Mouse (Mus musculus) CH12.LX (cell line): Measurements from ENCODE around the gene Tnpo1. TPM values are rescaled to one million over a fixed set of nuclear protein-coding genes. Genes with fewer than 3 reads are reported as not detected.

ENCODE experiments used
- DNase-seq: peaks from one replicate; pipeline ENCODE4 v3.0.0-alpha.2; 2013; ENCODE audit errors: extremely low read depth
- H3K27ac ChIP-seq: 2 replicates; pipeline ENCODE4 v1.5.1; 2012; ENCODE audit warnings: low read depth, mild to moderate bottlenecking, control low read depth, moderate library complexity; ENCODE audit not compliant: insufficient read depth
- H3K27me3 ChIP-seq: replicated peaks from 2 replicates; pipeline ENCODE3; 2012; ENCODE audit warnings: inconsistent platforms
- H3K36me3 ChIP-seq, 2 experiments: replicated peaks in 1 of 2; 2 replicates each; pipeline versions ENCODE3 to v1.6.1; 2012; ENCODE audit warnings: inconsistent platforms in 1 of 2, low read length in 1 of 2, mild to moderate bottlenecking in 1 of 2, mixed read lengths in 1 of 2, moderate library complexity in 1 of 2; ENCODE audit not compliant: control insufficient read depth in 1 of 2, insufficient read depth in 1 of 2
- H3K4me1 ChIP-seq, 2 experiments: 2 replicates each; pipeline ENCODE4 v1.6.1; 2012; ENCODE audit warnings: inconsistent platforms in 1 of 2, moderate library complexity in 1 of 2; ENCODE audit not compliant: insufficient read depth in 2 of 2, control insufficient read depth in 1 of 2
- H3K4me2 ChIP-seq: 2 replicates; pipeline ENCODE4 v1.6.1; 2012; ENCODE audit warnings: low read depth, mild to moderate bottlenecking, control low read depth; ENCODE audit not compliant: poor library complexity, insufficient read depth, severe bottlenecking
- H3K4me3 ChIP-seq, 3 experiments: fragments of 150-350 bp in 1 of 3; sonication (generic) in 1 of 3; replicated peaks in 1 of 3; 2 replicates each; pipeline versions ENCODE3 to v1.5.1; 2011 to 2012; ENCODE audit warnings: low read depth in 2 of 3, low read length in 2 of 3, mild to moderate bottlenecking in 2 of 3, moderate library complexity in 2 of 3, control low read depth in 1 of 3, improper control_type of control experiment in 1 of 3, inconsistent platforms in 1 of 3, mixed read lengths in 1 of 3; ENCODE audit not compliant: poor library complexity in 1 of 3
- H3K79me2 ChIP-seq: replicated peaks from 2 replicates; pipeline ENCODE4 v1.6.1; 2012; ENCODE audit warnings: mild to moderate bottlenecking, moderate library complexity; ENCODE audit not compliant: control insufficient read depth, poor library complexity, insufficient read depth, severe bottlenecking; ENCODE audit errors: extremely low read depth
- H3K9ac ChIP-seq: 2 replicates; pipeline ENCODE4 v1.6.1; 2012; ENCODE audit warnings: low read depth, mild to moderate bottlenecking, control low read depth, moderate library complexity; ENCODE audit not compliant: insufficient read depth
- H3K9me3 ChIP-seq: replicated peaks from 2 replicates; pipeline ENCODE3; 2012; ENCODE audit warnings: low read length, inconsistent platforms, mixed read lengths
- BHLHE40 ChIP-seq: IDR thresholded peaks from 2 replicates; pipeline ENCODE4 v1.6.1; 2011; ENCODE audit warnings: mild to moderate bottlenecking, low read depth, low read length, improper control_type of control experiment
- CHD2 ChIP-seq: IDR thresholded peaks from 2 replicates; pipeline ENCODE4 v1.6.1; 2011; ENCODE audit warnings: low read length, improper control_type of control experiment
- CTCF ChIP-seq, 2 experiments: IDR thresholded peaks in 1 of 2; conservative IDR thresholded peaks in 1 of 2; 2 replicates each; pipeline ENCODE4 v1.5.1; 2011 to 2012; ENCODE audit warnings: low read depth in 2 of 2, low read length in 2 of 2, improper control_type of control experiment in 1 of 2, inconsistent platforms in 1 of 2, mild to moderate bottlenecking in 1 of 2, moderate library complexity in 1 of 2
- ELF1 ChIP-seq: IDR thresholded peaks from 2 replicates; pipeline ENCODE4 v1.6.1; 2014; ENCODE audit warnings: low read depth, mild to moderate bottlenecking, inconsistent platforms, low read length, improper control_type of control experiment
- IRF4 ChIP-seq: IDR thresholded peaks from 2 replicates; pipeline ENCODE4 v1.6.1; 2014; ENCODE audit warnings: low read depth, mild to moderate bottlenecking, inconsistent platforms, low read length, improper control_type of control experiment
- KAT2A ChIP-seq: IDR thresholded peaks from 2 replicates; pipeline ENCODE4 v1.6.1; 2012; ENCODE audit warnings: low read length, improper control_type of control experiment, inconsistent platforms; ENCODE audit not compliant: insufficient replicate concordance
- MAFK ChIP-seq: IDR thresholded peaks from 2 replicates; pipeline ENCODE4 v1.6.1; 2011; ENCODE audit warnings: low read length, improper control_type of control experiment; ENCODE audit not compliant: insufficient replicate concordance
- MAX ChIP-seq: IDR thresholded peaks from 2 replicates; pipeline ENCODE4 v1.6.1; 2011; ENCODE audit warnings: low read length, improper control_type of control experiment
- MEF2A ChIP-seq: IDR thresholded peaks from 2 replicates; pipeline ENCODE4 v1.6.1; 2014; ENCODE audit warnings: low read depth, mild to moderate bottlenecking, inconsistent platforms, low read length, improper control_type of control experiment, borderline replicate concordance
- MXI1 ChIP-seq: IDR thresholded peaks from 2 replicates; pipeline ENCODE4 v1.6.1; 2011; ENCODE audit warnings: mild to moderate bottlenecking, low read depth, low read length, improper control_type of control experiment
- POLR2A ChIP-seq: IDR thresholded peaks from 2 replicates; pipeline ENCODE4 v1.6.1; 2011; ENCODE audit warnings: low read depth, mild to moderate bottlenecking, improper control_type of control experiment, low read length
- POLR2AphosphoS2 ChIP-seq: IDR thresholded peaks from 2 replicates; pipeline ENCODE4 v1.6.1; 2011; ENCODE audit warnings: low read depth, low read length, improper control_type of control experiment
- ZMIZ1 ChIP-seq: IDR thresholded peaks from 2 replicates; pipeline ENCODE4 v1.6.1; 2012; ENCODE audit warnings: low read depth, mild to moderate bottlenecking, inconsistent platforms, low read length, improper control_type of control experiment
- ZNF384 ChIP-seq: IDR thresholded peaks from 2 replicates; pipeline ENCODE4 v1.6.1; 2012; ENCODE audit warnings: low read depth, low read length, improper control_type of control experiment, inconsistent platforms
- dilution Hi-C: fragments of 300-500 bp; cut with MboI; formaldehyde crosslinking; loops from 2 replicates; pipeline ENCODE4 v1.14.3; 2020; ENCODE audit warnings: low sequenced_read_pairs; ENCODE audit not compliant: extremely low pct_unique_long_range_greater_than_20kb, extremely low pct_ligation_motif_present
- in situ Hi-C: fragments of 300-500 bp; cut with MboI; formaldehyde crosslinking; loops from 3 replicates; pipeline ENCODE4 v1.14.3; 2019; ENCODE audit warnings: low sequenced_read_pairs, low pct_ligation_motif_present, low pct_unique_long_range_greater_than_20kb, mixed read lengths
- polyA plus RNA-seq: library from polyadenylated mRNA; unstranded; fragments of >175 nt; gene quantifications from 2 replicates; pipeline ENCODE4 v1.2.1, GENCODE M21; 2012; ENCODE audit warnings: low read depth; ENCODE audit not compliant: insufficient read length
- total RNA-seq, 2 experiments: library from RNA; depleted of rRNA; stranded (reverse); fragments of 300-350 nt in 1 of 2; fragments of >200 nt in 1 of 2; gene quantifications; 2 replicates each; pipeline ENCODE4 v1.2.3; 2012 to 2014

Gene Tnpo1
- 93.6 and 111 TPM in 2 replicates for total RNA-seq (2012; rRNA removed)
- total RNA-seq (2014; rRNA removed): 95.9 and 104 TPM in 2 replicates
- polyA plus RNA-seq: 90.7 and 105 TPM in 2 replicates

GRCm38 (mm10) chr13:98926213-98926957, at the start of gene Tnpo1:
Gene Tnpo1, minus strand, starts transcription at chr13:98926384.
- H3K36me3 ChIP-seq: peaks cover 0 to 16% of the 10 kb centered on the region in 2 experiments
- H3K4me3 ChIP-seq: peak within 1 kb of the TSS; percentile 46 to 94 (median 93)
- peaks cover 11% of the 10 kb centered on the region for H3K79me2 ChIP-seq
- peak within 1 kb of the TSS; percentile 94 for H3K4me2 ChIP-seq
- H3K27ac ChIP-seq: peak within 1 kb of the TSS; percentile 61
- H3K4me1 ChIP-seq: peaks cover 0 to 18% of the 10 kb centered on the region in 2 experiments; a peak in 2 of 4 replicates
- dilution Hi-C loops (no loop called here), in situ Hi-C loops (no loop called here)
- peak; percentile 74 for DNase-seq
- H3K9ac ChIP-seq: peak within 1 kb of the TSS; percentile 98
- no peaks in the 10 kb centered on the region for H3K27me3 ChIP-seq
- no peaks in the 10 kb centered on the region for H3K9me3 ChIP-seq
- no peak for TF ChIP-seq KAT2A
- peak; percentile 54; the same call in 1 of the 2 replicates for TF ChIP-seq POLR2A
- peak; percentile 80 for TF ChIP-seq BHLHE40
- TF ChIP-seq CTCF (conservative IDR thresholded peaks at IDR 0.05 in 1 of 2, IDR thresholded peaks at IDR 0.05 in 1 of 2; ENCODE audit: low read depth in 2 of 2, low read length in 2 of 2): no peak
- TF ChIP-seq ZMIZ1: peak; percentile 40; the same call in 1 of the 2 replicates
- no peak for TF ChIP-seq ZNF384
- TF ChIP-seq MAFK: peak; percentile 70; the same call in 1 of the 2 replicates
- 0 out of 2 replicates have a peak, but pooled peaks have one; percentile 10 for TF ChIP-seq IRF4
- TF ChIP-seq MAX: 0 out of 2 replicates have a peak, but pooled peaks have one; percentile 12
- peak; percentile 25 for TF ChIP-seq ELF1
- TF ChIP-seq CHD2: no peak
- TF ChIP-seq MEF2A: 0 out of 2 replicates have a peak, but pooled peaks have one; percentile 34
- peak; percentile 75 for TF ChIP-seq MXI1

- no peak overlapping the region for H3K9ac ChIP-seq
- in situ Hi-C loops (no loop called here), dilution Hi-C loops (no loop called here)
These were observed 45.9 kb upstream of the Tnpo1 start for GRCm38 (mm10) chr13:98972090-98972489.

More at GRCm38 (mm10) chr13:98972090-98972489, 45.9 kb upstream of the Tnpo1 start:
- Histone ChIP-seq H3K79me2 (no peaks in the 10 kb centered on the region), H3K9me3 (no peaks in the 10 kb centered on the region), H3K27me3 (no peaks in the 10 kb centered on the region), H3K4me3 (no peak overlapping the region), H3K4me2 (no peak overlapping the region), H3K4me1 (peaks cover 5 to 29% of the 10 kb centered on the region in 2 experiments; a peak in 3 of 4 replicates), H3K27ac (no peak overlapping the region), H3K36me3 (no peaks in the 10 kb centered on the region)
- no peak for TF ChIP-seq POLR2AphosphoS2
- no peak for TF ChIP-seq POLR2A
- no peak for DNase-seq
